Mouse (Mus musculus) embryo, embryonic 10.5 days (tissue): ENCODE results near the gene Pars2.

Experiments used
- DNase-seq: peaks from one replicate; pipeline ENCODE4 v3.0.0-alpha.2; 2015; ENCODE audit warnings: low spot score

Pars2 gene

GRCm38 (mm10) chr4:106704416-106704815, 53.5 kb downstream of the Pars2 start:
- no peak for DNase-seq
